Mouse (Mus musculus) heart, embryonic 16.5 days (tissue): ENCODE results near the gene Cnnm4. TPM values are rescaled to one million over a fixed set of nuclear protein-coding genes. Genes with fewer than 3 reads are reported as not detected.

Experiments
- ATAC-seq: fragments of 200-750 bp; cut with Nextera tagmentation; replicated peaks from 2 replicates; pipeline ENCODE4 v1.8.0; 2017; ENCODE audit warnings: moderate number of reproducible peaks; ENCODE audit not compliant: insufficient read depth, low FRiP score; ENCODE audit errors: extremely low read depth
- H3K27ac ChIP-seq: fragments of 300-500 bp; sonication (generic); 2 replicates; pipeline ENCODE4 v1.5.1; 2014; ENCODE audit warnings: mild to moderate bottlenecking, low read length, control low read depth, moderate library complexity
- H3K27me3 ChIP-seq: fragments of 300-500 bp; sonication (generic); 2 replicates; pipeline ENCODE4 v1.6.1; 2014; ENCODE audit warnings: low read length, mixed read lengths; ENCODE audit not compliant: control insufficient read depth, insufficient read depth
- H3K36me3 ChIP-seq: fragments of 300-500 bp; sonication (generic); 2 replicates; pipeline ENCODE4 v1.6.1; 2014; ENCODE audit not compliant: control insufficient read depth, insufficient read depth
- H3K4me1 ChIP-seq: fragments of 300-500 bp; sonication (generic); 2 replicates; pipeline ENCODE4 v1.6.1; 2014; ENCODE audit warnings: low read length, mixed read lengths; ENCODE audit not compliant: control insufficient read depth, insufficient read depth
- H3K4me2 ChIP-seq: fragments of 300-500 bp; sonication (generic); 2 replicates; pipeline ENCODE4 v1.6.1; 2014; ENCODE audit warnings: low read depth, mild to moderate bottlenecking, control low read depth, low read length
- H3K4me3 ChIP-seq: fragments of 300-500 bp; sonication (generic); 2 replicates; pipeline ENCODE4 v1.5.1; 2014; ENCODE audit warnings: mild to moderate bottlenecking, control low read depth, low read length
- H3K9ac ChIP-seq: fragments of 300-500 bp; sonication (generic); 2 replicates; pipeline ENCODE4 v1.6.1; 2014; ENCODE audit warnings: low read length, control low read depth
- H3K9me3 ChIP-seq: fragments of 300-500 bp; sonication (generic); replicated peaks from 2 replicates; pipeline ENCODE4 v1.6.1; 2016; ENCODE audit warnings: low read length; ENCODE audit not compliant: control insufficient read depth
- WGBS: fragments of 180-500 bp; shearing (Covaris S2); extraction: QIAGEN DNeasy Blood & Tissue Kit; methylation state at CpG from one replicate; pipeline ENCODE4 v1.1.7; 2014; 5-methylcytosine and 5-hydroxymethylcytosine counted together
- polyA plus RNA-seq: library from polyadenylated mRNA; unstranded; fragments of >200 nt; fragmentation: Nextera tagmentation; extraction: Ambion mirVana; gene quantifications from 2 replicates; pipeline ENCODE4 v1.2.1, GENCODE M21; 2015

Cnnm4 gene
- polyA plus RNA-seq, 1 experiment from 2014 or later: 6.9 TPM

DNA sequence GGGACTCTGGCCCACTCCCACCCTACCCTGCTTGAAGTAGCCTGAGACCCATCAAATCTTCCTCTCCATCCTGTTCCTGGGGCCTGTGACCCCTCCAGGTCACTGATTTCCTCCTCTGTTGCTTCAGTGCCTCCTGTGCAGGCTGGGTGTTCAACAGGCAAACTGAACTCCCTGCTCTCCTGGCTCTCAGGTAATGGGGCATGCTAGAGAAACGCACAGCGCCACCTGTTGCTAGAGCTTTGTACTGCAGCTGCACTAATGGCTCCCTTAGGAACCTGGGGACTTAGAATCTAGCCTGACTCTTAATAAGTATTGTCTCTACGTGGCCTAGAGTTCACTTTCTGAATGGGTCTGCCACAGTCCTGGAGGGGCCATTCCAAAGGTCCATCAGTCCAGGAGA is 29.8 kb downstream of the Cnnm4 start:
- ATAC-seq: no peak
- H3K4me3 ChIP-seq: no peak overlapping the region
- H3K27ac ChIP-seq: no peak overlapping the region
- H3K36me3 ChIP-seq: peaks cover 7% of the 10 kb centered on the region; the same call in 1 of the 2 replicates
- peaks cover under 1% of the 10 kb centered on the region; the same call in 1 of the 2 replicates for H3K4me1 ChIP-seq
- WGBS: 4% methylated on average over 3 of the region's 3 CpGs
- no peaks in the 10 kb centered on the region for H3K27me3 ChIP-seq
- H3K9me3 ChIP-seq: no peaks in the 10 kb centered on the region
- H3K9ac ChIP-seq: no peak overlapping the region
- no peak overlapping the region for H3K4me2 ChIP-seq

GRCm38 (mm10) chr1:36508238-36508637 is 36.8 kb downstream of the Cnnm4 start:
- Histone ChIP-seq H3K4me2 (no peak overlapping the region), H3K4me1 (peaks cover 5% of the 10 kb centered on the region), H3K4me3 (no peak overlapping the region), H3K9ac (no peak overlapping the region), H3K27ac (no peak overlapping the region), H3K9me3 (no peaks in the 10 kb centered on the region; the same call in 1 of the 2 replicates), H3K27me3 (no peaks in the 10 kb centered on the region), H3K36me3 (no peaks in the 10 kb centered on the region)
- ATAC-seq: no peak
- WGBS: 74% methylated on average over 5 of the region's 5 CpGs

GRCm38 (mm10) chr1:36511289-36512021 is 40.0 kb downstream of the Cnnm4 start, which contains the start of gene Cnnm3:
TSS of gene Cnnm3 (plus strand) at chr1:36511867.
- peak within 1 kb of the TSS; percentile 96 for H3K9ac ChIP-seq
- H3K27ac ChIP-seq: peak within 1 kb of the TSS; percentile 97
- peak within 1 kb of the TSS; percentile 85 for H3K4me3 ChIP-seq
- peak within 1 kb of the TSS; percentile 97 for H3K4me2 ChIP-seq
- 2% methylated on average over 47 of the region's 51 CpGs for WGBS
- H3K9me3 ChIP-seq: no peaks in the 10 kb centered on the region; the same call in 1 of the 2 replicates
- H3K36me3 ChIP-seq: no peaks in the 10 kb centered on the region
- H3K27me3 ChIP-seq: no peaks in the 10 kb centered on the region
- ATAC-seq: peak; percentile 98
- H3K4me1 ChIP-seq: peaks cover 31% of the 10 kb centered on the region

- peak overlapping the region; percentile 96 for H3K9ac ChIP-seq
Observed at GRCm38 (mm10) chr1:36512089-36512965, 40.9 kb downstream of the Cnnm4 start.

GRCm38 (mm10) chr1:36512966-36513280 is 41.5 kb downstream of the Cnnm4 start:
- Histone ChIP-seq H3K4me1 (peaks cover 36% of the 10 kb centered on the region), H3K27ac (peak overlapping the region; percentile 97), H3K4me2 (peak overlapping the region; percentile 97), H3K9ac (peak overlapping the region; percentile 96), H3K4me3 (peak overlapping the region; percentile 85), H3K9me3 (no peaks in the 10 kb centered on the region; the same call in 1 of the 2 replicates), H3K36me3 (peaks cover 4% of the 10 kb centered on the region; the same call in 1 of the 2 replicates), H3K27me3 (no peaks in the 10 kb centered on the region)
- 2% methylated on average over 16 of the region's 16 CpGs for WGBS
- no peak for ATAC-seq

More at GRCm38 (mm10) chr1:36512089-36512965, 40.9 kb downstream of the Cnnm4 start:
- H3K27ac ChIP-seq: peak overlapping the region; percentile 97
- ATAC-seq: peak; percentile 40
- peak overlapping the region; percentile 97 for H3K4me2 ChIP-seq
- whole genome bisulfite sequencing: under 1% methylated on average over 117 of the region's 126 CpGs
- H3K27me3 ChIP-seq: no peaks in the 10 kb centered on the region
- H3K4me3 ChIP-seq: peak overlapping the region; percentile 85
- H3K9me3 ChIP-seq: no peaks in the 10 kb centered on the region; the same call in 1 of the 2 replicates
- peaks cover 31% of the 10 kb centered on the region for H3K4me1 ChIP-seq
- no peaks in the 10 kb centered on the region for H3K36me3 ChIP-seq

DNA sequence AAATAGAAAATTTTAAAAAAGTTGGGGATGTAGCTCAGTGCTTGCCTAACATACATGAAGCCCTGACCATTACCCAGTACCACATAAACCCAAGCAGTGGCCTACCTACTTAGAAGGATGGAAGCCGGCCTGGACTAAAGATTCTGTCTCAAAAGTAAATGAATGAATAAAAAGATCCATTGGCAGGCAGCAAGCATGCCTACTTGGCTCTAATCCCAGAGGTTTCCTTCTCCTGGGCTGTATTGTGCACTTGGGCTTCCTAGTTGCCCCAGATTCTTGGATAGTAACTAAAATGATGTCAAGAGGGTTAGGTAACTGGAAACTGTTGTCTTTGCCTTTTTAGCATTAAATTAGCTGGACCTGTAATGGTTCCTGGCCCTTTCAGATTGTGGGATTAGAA is 41.9 kb downstream of the Cnnm4 start:
- peaks cover 38% of the 10 kb centered on the region for H3K4me1 ChIP-seq
- peak overlapping the region; percentile 97; the same call in 1 of the 2 replicates for H3K27ac ChIP-seq
- 4% methylated on average over 1 of the region's 1 CpGs for WGBS
- no peaks in the 10 kb centered on the region; the same call in 1 of the 2 replicates for H3K9me3 ChIP-seq
- H3K27me3 ChIP-seq: no peaks in the 10 kb centered on the region
- ATAC-seq: no peak
- peaks cover 4% of the 10 kb centered on the region; the same call in 1 of the 2 replicates for H3K36me3 ChIP-seq
- H3K4me3 ChIP-seq: peak overlapping the region; percentile 85
- peak overlapping the region; percentile 96 for H3K9ac ChIP-seq
- peak overlapping the region; percentile 97 for H3K4me2 ChIP-seq

DNA sequence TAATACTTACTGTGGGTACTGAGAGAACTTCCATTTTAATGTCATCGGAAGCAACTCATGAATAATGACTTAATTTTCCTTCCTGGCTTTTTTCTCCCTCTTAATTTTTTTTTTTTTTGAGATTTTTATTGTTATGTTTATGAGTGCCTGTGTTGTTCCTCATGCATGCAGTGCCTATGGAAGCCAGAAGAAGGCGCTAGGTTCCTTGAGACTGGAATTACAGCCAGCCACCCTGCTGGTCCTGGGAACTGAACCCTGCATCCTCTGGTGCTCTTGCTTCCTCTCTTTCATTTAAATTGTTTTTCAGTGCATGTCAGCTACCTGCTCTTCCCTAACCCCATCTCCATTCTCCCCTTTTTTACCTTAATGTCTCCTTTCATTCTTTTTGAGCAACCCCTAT is 42.3 kb downstream of the Cnnm4 start:
- no peak overlapping the region for H3K27ac ChIP-seq
- 58% methylated on average over 2 of the region's 2 CpGs for WGBS
- H3K9ac ChIP-seq: peak overlapping the region; percentile 96
- peaks cover 4% of the 10 kb centered on the region for H3K36me3 ChIP-seq
- no peak for ATAC-seq
- no peaks in the 10 kb centered on the region for H3K27me3 ChIP-seq
- H3K4me2 ChIP-seq: peak overlapping the region; percentile 97
- H3K4me3 ChIP-seq: peak overlapping the region; percentile 85
- no peaks in the 10 kb centered on the region; the same call in 1 of the 2 replicates for H3K9me3 ChIP-seq
- peaks cover 38% of the 10 kb centered on the region for H3K4me1 ChIP-seq

DNA sequence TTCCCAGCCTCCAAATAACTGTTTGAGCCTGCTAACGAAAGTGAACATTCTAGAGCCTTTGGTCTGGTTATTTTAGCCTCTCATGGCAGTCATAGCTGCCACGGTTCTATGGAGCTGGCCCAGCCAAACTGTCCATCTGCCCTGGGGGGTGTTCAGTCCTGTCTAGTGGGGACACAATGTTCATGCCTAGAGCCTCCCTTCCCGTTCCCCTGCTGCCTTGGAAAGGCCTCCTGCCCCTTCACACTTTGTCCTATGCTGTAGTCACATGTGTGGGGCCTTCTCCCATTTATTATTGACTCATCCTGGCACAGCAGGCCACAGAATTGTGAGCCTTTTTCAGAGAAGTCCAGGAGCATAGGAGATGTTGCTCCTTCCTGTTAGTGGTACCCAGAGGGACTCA is 46.8 kb downstream of the Cnnm4 start:
- no peak overlapping the region for H3K9ac ChIP-seq
- H3K4me1 ChIP-seq: peaks cover 47% of the 10 kb centered on the region
- no peaks in the 10 kb centered on the region for H3K27me3 ChIP-seq
- ATAC-seq: no peak
- 61% methylated on average over 3 of the region's 3 CpGs for WGBS
- no peak overlapping the region for H3K4me2 ChIP-seq
- H3K9me3 ChIP-seq: no peaks in the 10 kb centered on the region
- H3K4me3 ChIP-seq: no peak overlapping the region
- peaks cover 34% of the 10 kb centered on the region for H3K36me3 ChIP-seq
- H3K27ac ChIP-seq: no peak overlapping the region
